Mouse (Mus musculus): ENCODE measurements around the gene Gm9844.
"Not testable (repeated sequence)": the region's sequence is repeated elsewhere in the genome, so short reads cannot be mapped to it uniquely, and the experiment has no call there.

Gene Gm9844

GRCm38 (mm10) chr7:24869532-24870165, 7.6 kb downstream of the Gm9844 start, which contains the start of the genes Lypd4 and Dmrtc2:
Gene Lypd4 (minus strand): TSS chr7:24869941.
Gene Dmrtc2 (plus strand): TSS chr7:24870057.
- DNase-seq, result no peak

DNA sequence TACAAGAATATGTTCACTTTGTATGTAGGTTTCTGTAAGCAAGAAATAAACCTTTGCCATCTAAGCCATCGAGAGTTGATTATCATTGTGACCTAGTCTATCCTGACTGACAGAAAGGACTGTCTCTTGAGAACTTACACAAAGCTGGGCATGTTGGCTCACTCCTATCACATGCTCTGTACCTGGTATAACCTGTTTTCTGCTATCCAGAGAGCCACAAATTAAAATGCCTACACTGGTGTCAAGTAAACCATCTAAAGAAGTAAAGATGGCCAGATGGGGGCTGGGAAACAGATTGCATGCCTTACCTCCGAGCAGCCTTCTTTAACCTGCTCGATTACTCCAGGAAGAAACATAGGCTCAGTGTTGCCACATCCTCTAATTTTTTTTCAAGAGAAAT, 15.6 kb downstream of the Gm9844 start:
- no peak for DNase-seq

DNA sequence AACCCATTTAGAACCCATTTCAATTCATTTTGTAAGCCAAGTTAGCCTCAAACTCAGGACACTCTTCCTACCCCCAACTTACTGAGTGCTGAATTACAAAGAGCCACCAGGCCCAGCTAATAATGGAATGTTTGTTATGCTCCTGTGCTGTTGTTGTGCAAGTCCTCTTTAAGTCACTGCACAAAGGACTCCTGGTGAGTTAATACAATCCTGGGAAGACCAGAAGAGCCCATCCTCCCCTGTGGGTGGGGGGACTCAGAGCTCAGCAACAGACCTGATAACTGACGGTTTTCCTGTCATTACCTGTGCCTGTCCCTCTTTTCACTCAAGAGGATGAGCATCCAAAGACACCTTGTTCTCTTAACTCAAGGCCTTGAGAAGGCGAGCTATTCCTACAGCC, 17.6 kb downstream of the Gm9844 start:
- no peak for DNase-seq

DNA sequence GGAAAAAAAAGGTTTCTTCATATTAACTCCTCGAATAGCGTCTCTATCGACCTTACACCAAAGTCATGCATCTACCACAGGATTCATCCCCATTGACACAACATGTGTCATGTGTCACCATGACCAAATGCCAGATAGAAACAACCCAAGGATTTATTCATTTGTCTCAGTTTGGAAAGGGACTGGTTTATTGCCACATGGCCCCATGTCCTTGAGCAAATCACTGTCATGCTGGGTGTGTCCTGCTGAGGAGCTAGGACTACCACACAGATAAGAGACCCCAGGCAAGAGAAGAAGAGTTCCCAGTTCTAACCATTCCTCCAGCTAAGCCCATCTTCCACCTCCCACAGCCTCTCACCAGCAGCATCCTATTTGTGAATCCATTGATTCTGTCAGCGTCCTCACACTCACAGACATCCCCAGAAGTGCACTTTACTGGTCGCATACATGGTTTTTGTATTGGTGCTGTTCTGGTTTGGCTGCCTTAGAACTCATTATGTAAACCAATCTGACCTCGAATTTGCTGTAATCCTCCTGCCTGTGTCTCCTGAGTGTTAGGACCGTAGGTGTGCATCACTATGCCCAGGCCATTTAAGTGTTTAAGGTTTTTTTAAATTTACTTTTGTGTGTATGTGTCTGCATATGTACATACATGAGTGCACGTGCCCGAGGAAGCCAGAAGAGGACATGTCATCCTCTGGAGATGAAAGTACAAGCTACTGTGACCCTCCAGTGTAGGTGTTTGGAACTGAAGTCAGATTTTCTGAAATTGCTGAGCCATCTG, 20.6 kb downstream of the Gm9844 start:
- no peak for DNase-seq

DNA sequence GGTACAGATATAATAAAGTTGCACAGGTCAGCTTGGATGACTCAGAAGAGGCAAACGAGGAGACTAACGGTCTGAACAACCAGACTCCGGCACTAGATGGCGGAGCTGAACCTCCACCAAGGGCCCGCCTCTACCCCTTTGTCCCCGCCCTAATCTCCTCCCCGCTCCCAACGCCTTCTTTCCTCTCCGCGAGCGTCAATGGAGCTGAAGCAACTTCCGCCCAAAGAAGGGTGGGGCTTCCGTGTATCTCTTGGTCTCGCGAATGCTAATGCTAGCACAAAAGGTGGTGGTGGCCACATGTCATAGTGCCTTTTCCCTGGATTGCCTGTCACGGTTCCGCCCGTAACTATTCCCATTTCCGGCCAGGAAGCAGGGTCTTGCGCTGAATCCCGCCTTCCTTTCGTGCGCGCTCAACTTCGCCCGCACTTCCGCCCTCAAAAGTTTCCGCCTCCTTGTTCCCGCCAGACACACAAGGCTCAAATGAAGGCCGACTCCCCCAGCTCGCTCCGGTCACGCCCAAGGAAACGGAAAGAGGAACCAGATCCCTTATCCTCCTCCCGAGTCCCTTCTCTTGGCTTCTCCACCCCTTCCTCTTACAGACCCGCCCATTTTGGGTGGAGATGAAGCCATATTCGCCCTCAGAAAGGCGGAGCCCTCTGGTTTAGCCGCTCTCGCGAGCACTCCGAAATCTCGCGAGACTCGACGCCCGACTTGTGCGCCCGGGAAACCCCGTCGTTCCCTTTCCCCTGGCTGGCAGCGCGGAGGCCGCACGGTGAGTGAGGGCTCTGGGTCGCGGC, 22.1 kb downstream of the Gm9844 start, which contains the start of gene Rps19:
Gene Rps19, plus strand, starts transcription at position 476 of the 797 bp plus-strand sequence.
- peak; percentile 96 to 97 for DNase-seq

- no peak for DNase-seq
Measured at GRCm38 (mm10) chr7:24884693-24885291, 22.8 kb downstream of the Gm9844 start.

- DNase-seq, result no peak
Measured at GRCm38 (mm10) chr7:24885468-24886307, 23.7 kb downstream of the Gm9844 start.

- DNase-seq, result no peak
Measured at GRCm38 (mm10) chr7:24886308-24886633, 24.3 kb downstream of the Gm9844 start.

GRCm38 (mm10) chr7:24887096-24887495, 25.1 kb downstream of the Gm9844 start:
- DNase-seq, result no peak

DNA sequence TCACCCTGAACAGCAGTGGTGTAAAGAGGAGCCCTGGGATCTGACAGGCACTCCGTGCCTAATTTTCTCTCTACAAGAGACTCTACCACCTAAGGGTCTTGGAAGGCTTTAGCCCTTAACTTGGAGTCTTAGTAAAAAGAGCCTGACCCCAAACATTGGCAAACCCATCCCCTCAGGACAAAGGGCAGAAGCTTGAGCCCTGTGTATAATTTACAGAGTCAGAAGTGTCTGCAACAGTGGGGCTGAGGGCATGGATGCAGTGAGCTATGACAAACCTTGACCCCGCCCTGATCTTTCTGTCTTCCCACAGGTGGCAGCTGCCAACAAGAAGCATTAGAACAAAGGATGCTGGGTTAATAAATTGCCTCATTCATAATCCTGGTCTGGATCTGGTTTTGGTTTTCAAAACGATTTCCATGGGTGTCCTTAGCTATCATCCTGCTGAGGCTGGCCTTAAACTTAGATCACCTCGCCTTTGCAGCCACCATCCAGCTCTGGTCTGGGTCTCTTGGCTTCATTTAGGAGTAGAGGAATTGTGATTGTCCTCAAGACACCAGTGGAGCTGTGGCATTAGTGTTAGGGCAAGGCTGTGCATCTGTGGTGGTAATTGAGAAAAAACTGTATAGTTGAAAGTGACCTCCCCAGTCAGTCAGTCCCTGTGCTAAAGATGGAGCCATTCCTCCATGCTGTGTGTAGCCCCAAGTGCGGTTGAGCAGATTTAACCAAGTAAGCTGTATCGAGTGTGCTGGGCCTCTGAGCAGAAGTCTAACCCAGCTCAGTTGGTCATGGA, 27.6 kb downstream of the Gm9844 start:
- DNase-seq, result no peak

- peak; percentile 71 to 72 for DNase-seq
Measured at GRCm38 (mm10) chr7:24890281-24891216, 28.5 kb downstream of the Gm9844 start.

DNA sequence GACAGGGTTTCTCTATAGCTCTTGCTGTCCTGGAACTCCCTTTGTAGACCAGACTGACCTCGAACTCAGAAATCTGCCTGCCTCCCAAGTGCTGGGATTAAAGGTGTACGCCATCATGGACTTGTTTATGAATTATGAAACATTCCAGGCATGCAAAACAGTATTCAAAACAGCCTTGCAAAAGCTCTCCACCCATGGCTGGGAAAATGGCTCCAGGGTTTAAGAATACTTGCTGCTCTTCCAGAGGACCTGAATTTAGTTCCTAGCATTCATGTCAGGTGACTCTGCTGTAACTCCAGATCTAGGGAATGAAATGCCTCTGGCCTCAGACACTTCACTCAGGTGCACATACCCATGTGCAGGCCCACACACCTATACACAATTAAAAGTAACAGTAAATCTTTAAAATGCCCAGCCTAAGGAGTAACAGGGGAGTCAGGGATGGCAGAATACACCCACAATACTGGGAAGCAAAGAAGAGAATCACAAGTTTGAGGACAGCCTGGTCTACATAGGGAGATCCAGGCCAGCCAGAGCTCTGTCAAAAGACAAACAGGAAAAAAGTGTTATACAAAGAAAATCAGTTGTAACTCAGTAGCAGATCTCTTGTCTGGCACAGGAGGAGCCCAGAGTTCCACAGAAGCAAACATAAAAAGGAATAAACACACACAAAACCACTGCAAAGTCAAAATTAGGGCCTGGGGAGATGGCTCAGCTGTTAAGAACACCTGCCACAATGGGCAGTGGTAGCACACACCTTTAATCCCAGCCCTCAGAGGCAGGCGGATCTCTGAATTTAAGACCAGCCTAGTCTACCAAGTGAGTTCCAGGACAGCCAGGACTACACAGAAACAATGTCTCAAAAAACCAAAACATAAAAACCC, 29.5 kb downstream of the Gm9844 start:
- no peak for DNase-seq

GRCm38 (mm10) chr7:24892125-24892583, 30.1 kb downstream of the Gm9844 start:
- DNase-seq, result no peak

DNA sequence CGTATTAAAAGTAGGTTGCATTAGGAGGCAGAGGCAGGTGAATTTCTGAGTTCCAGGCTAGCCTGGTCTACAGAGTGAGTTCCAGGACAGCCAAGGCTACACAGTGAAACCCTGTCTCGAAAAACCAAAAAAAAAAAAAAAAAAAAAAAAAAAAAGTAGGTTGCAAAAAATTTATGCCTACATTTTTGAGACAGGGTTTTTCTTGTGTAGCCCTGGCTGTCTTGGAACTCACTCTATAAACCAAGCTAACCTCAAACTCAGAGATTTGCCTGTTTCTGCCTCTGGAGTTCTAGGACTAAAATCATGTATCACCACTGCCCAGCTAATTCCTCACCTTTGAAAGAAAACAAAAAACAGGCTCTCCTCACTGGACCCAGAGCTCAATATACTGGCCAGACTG, 33.7 kb downstream of the Gm9844 start:
- DNase-seq, result not testable (repeated sequence)

DNA sequence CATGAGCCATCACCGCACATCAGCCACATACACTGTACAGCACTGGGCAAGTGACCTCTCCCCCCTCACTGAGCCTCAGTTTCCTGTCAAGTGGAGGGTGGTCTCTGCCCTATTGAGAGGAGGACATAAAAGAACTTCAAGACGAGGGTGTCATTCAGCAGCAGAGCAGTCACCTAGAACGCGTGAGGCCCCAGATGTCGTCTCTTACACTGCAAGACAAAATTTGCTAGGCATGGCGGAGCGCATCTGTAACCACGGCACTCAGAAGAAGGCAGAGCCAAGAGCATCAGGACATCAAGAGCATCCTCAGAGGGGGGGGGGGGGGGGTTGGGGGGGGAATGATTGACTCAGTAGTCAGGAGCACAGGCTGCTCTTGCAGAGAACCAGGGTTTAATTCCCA, 34.3 kb downstream of the Gm9844 start:
- no peak for DNase-seq

- DNase-seq, result no peak
Measured at GRCm38 (mm10) chr7:24897224-24897623, 35.2 kb downstream of the Gm9844 start, which contains the start of gene Cd79a. Gene Cd79a (plus strand): TSS chr7:24897381.

- DNase-seq, result no peak
Measured at GRCm38 (mm10) chr7:24897959-24898358, 35.9 kb downstream of the Gm9844 start.

DNA sequence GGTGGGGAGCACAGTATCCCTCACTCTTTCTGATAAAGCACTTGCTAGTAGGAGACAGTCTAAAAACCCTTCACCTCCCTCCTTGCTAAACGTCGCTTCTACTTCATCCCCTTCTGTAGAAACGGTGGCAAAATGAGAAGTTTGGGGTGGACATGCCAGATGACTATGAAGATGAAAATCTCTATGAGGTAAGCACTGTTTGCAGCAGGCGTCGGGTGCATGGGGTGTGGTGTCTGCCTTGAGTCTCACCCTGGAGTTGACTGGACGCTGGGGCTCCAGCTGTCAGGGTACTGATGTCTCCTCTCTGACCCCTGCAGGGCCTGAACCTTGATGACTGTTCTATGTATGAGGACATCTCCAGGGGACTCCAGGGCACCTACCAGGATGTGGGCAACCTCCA, 39.1 kb downstream of the Gm9844 start:
- no peak for DNase-seq

- DNase-seq, result peak in 1 of 2 experiments; percentile 25
Measured at GRCm38 (mm10) chr7:24901842-24902241, 39.8 kb downstream of the Gm9844 start.
